Mouse (Mus musculus) gastrocnemius, adult 8-10 months (tissue): ENCODE measurements around the gene Irx2. TPM values are rescaled to one million over a fixed set of nuclear protein-coding genes. Genes with fewer than 3 reads are reported as not detected.

ENCODE experiments used
- DNase-seq, 2 experiments: peaks; one replicate each; pipeline ENCODE4 v3.0.0; 2022; ENCODE audit warnings: low spot score in 2 of 2
- total RNA-seq, 4 experiments: library from RNA; stranded (reverse); gene quantifications; 2 replicates each; pipeline ENCODE4 v1.2.4; 2022

Irx2 gene
- under 1 TPM in 1 of 4 experiments, not detected in 3; 0.12 TPM for total RNA-seq

GRCm38 (mm10) chr13:72628462-72628916 is at the start of gene Irx2:
Irx2 (plus strand) TSS chr13:72628820.
- DNase-seq: peak; percentile 14 to 33

- DNase-seq: no peak
These were observed 47.3 kb upstream of the Irx2 start for GRCm38 (mm10) chr13:72581276-72581675.

GRCm38 (mm10) chr13:72592526-72592925 is 36.1 kb upstream of the Irx2 start:
- no peak for DNase-seq

GRCm38 (mm10) chr13:72593310-72593709 is 35.3 kb upstream of the Irx2 start:
- DNase-seq: no peak

DNA sequence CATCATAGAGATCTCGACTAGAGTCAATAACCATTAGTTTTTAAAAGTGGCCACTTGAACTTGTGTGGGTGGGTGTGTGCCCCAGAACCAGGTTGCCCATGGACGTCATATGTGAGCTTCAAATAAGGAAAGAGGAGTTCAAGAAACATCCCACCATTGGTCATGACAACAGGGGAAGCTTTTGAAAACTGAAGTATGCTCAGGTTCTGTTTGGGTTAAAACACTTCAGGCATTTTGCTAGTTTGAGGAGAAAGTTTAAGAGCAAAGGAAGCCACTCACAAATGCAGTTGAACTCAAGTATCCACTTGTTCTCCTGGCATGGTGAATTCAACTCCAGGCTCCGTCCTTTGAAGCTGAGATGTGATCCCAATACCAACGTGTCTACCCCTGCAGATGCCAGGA is 34.9 kb upstream of the Irx2 start:
- DNase-seq: no peak

GRCm38 (mm10) chr13:72599254-72599653 is 29.4 kb upstream of the Irx2 start:
- DNase-seq: no peak

- no peak for DNase-seq
These were observed 19.9 kb upstream of the Irx2 start for GRCm38 (mm10) chr13:72608706-72609105.

- DNase-seq: no peak
These were observed 18.3 kb upstream of the Irx2 start for GRCm38 (mm10) chr13:72610277-72610676.

GRCm38 (mm10) chr13:72623926-72624846 is 4.4 kb upstream of the Irx2 start:
- DNase-seq: no peak

DNA sequence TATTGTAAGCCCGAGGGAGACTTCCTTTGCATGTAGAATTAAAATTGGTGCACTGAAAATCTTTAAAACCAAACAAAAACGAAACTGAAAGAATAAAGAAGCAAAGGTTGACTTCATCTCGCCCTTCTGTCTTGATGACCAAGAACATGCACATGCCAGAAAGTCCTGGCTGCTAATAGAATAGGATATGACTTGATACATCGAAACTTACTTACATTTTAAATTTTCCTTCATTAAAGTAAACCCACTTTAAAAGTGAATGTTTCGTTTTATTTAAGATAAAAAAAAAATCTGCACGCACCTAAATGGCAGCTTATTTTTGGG is 3.8 kb upstream of the Irx2 start:
- DNase-seq: no peak

- DNase-seq: no peak
These were observed 3.2 kb upstream of the Irx2 start for GRCm38 (mm10) chr13:72625236-72625950.

- DNase-seq: no peak
These were observed 964 bp upstream of the Irx2 start for GRCm38 (mm10) chr13:72627391-72628321.

- no peak for DNase-seq
These were observed 463 bp downstream of the Irx2 start for GRCm38 (mm10) chr13:72628935-72629631.

- DNase-seq: no peak
These were observed 1.2 kb downstream of the Irx2 start for GRCm38 (mm10) chr13:72629806-72630205.

- no peak for DNase-seq
These were observed 2.1 kb downstream of the Irx2 start for GRCm38 (mm10) chr13:72630501-72631372.

GRCm38 (mm10) chr13:72631373-72632021 is 2.9 kb downstream of the Irx2 start:
- DNase-seq: no peak

GRCm38 (mm10) chr13:72632361-72632760 is 3.7 kb downstream of the Irx2 start:
- no peak for DNase-seq

DNA sequence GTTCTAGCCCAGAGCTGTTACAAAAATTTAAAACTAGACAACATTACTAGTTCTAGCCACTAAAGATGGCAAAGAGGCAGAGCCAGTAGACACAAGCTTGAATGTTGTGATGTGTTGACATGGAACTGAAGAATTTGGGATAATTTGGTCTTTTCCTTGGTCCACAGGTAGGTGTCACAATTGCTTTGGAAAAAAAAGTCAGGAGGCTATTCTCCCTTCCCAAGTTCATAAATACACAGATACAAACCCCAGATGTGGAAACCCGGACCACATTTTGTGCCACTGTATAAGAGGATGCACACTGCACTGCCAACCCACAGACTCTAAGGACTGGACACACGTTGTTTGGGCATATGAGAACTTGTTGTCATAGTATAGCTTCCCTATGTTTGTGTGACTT is 4.5 kb downstream of the Irx2 start:
- no peak for DNase-seq

- no peak for DNase-seq
These were observed 6.2 kb downstream of the Irx2 start for GRCm38 (mm10) chr13:72634752-72635315.
